Mouse (Mus musculus): ENCODE measurements around the gene Naa16.
A peak's percentile ranks its signal among the peaks of the same experiment; 100 is the strongest.

The Naa16 gene

GRCm38 (mm10) chr14:79296836-79297235 is 93.7 kb downstream of the Naa16 start:
- DNase-seq = no peak

GRCm38 (mm10) chr14:79296201-79296600 is 94.4 kb downstream of the Naa16 start:
- no peak for DNase-seq

GRCm38 (mm10) chr14:79295579-79295978 is 95.0 kb downstream of the Naa16 start:
- DNase-seq = no peak

- no peak for DNase-seq
These were observed 95.6 kb downstream of the Naa16 start for GRCm38 (mm10) chr14:79294950-79295349.

- DNase-seq = no peak
These were observed 96.3 kb downstream of the Naa16 start for GRCm38 (mm10) chr14:79294051-79294814.

GRCm38 (mm10) chr14:79293119-79293780 is 97.3 kb downstream of the Naa16 start:
- peak; percentile 37 for DNase-seq

GRCm38 (mm10) chr14:79291629-79292028 is 98.9 kb downstream of the Naa16 start:
- DNase-seq = no peak

- no peak for DNase-seq
These were observed 99.7 kb downstream of the Naa16 start for GRCm38 (mm10) chr14:79290683-79291425.

GRCm38 (mm10) chr14:79289909-79290308 is 100.7 kb downstream of the Naa16 start:
- DNase-seq = no peak

GRCm38 (mm10) chr14:79288280-79288679 is 102.3 kb downstream of the Naa16 start:
- DNase-seq = peak; percentile 39

GRCm38 (mm10) chr14:79287251-79287863 is 103.2 kb downstream of the Naa16 start:
- DNase-seq = no peak

GRCm38 (mm10) chr14:79285549-79285948 is 105.0 kb downstream of the Naa16 start:
- DNase-seq = no peak

GRCm38 (mm10) chr14:79284616-79285015 is 106.0 kb downstream of the Naa16 start:
- no peak for DNase-seq

- no peak for DNase-seq
These were observed 106.6 kb downstream of the Naa16 start for GRCm38 (mm10) chr14:79283952-79284351.

- DNase-seq = peak; percentile 46
These were observed 108.6 kb downstream of the Naa16 start for GRCm38 (mm10) chr14:79281894-79282553.

GRCm38 (mm10) chr14:79280456-79280855 is 110.1 kb downstream of the Naa16 start:
- DNase-seq = no peak

- DNase-seq = no peak
These were observed 111.1 kb downstream of the Naa16 start for GRCm38 (mm10) chr14:79279494-79279893.

- no peak for DNase-seq
These were observed 111.7 kb downstream of the Naa16 start for GRCm38 (mm10) chr14:79278927-79279326.

GRCm38 (mm10) chr14:79277922-79278321 is 112.7 kb downstream of the Naa16 start:
- DNase-seq = no peak

GRCm38 (mm10) chr14:79275870-79276395 is 114.6 kb downstream of the Naa16 start:
- DNase-seq = no peak

- no peak for DNase-seq
These were observed 115.1 kb downstream of the Naa16 start for GRCm38 (mm10) chr14:79275441-79275840.
